Comparison of ENCODE assay signal across 1 mouse cellular context in genomic region chr11:116274045-116274666, GRCm38 (mm10).
A peak's percentile ranks its signal among the peaks of the same experiment; 100 is the strongest.
TF ChIP-seq lines count a peak whose summit lies in the region.

TSS of gene Srp68 (minus strand) at chr11:116274217.

TF ChIP-seq in CH12.LX, 34 proteins besides CTCF, POLR2A, EP300 and RAD21 (continued from another document):
- TF ChIP-seq E2F4 (IDR thresholded peaks at IDR 0.05; ENCODE audit: insufficient replicate concordance, low read depth, low read length), result no peak
- peak; percentile 53; the same call in 1 of the 2 replicates for TF ChIP-seq MXI1 (IDR thresholded peaks at IDR 0.05; ENCODE audit: low read depth, low read length)
- TF ChIP-seq ETS1 (conservative IDR thresholded peaks at IDR 0.05; ENCODE audit: low read depth, low read length), result peak; percentile 3; the same call in 1 of the 2 replicates
- peak; percentile 66 for TF ChIP-seq BHLHE40 (IDR thresholded peaks at IDR 0.05; ENCODE audit: low read depth, low read length)
- no peak; the same call in 1 of the 2 replicates for TF ChIP-seq CHD1 (IDR thresholded peaks at IDR 0.05; ENCODE audit: low read depth, low read length)
- no peak for TF ChIP-seq ZNF384 (IDR thresholded peaks at IDR 0.05; ENCODE audit: low read depth, low read length)
- peak; percentile 88; the same call in 1 of the 2 replicates for TF ChIP-seq KAT2A (IDR thresholded peaks at IDR 0.05; ENCODE audit: insufficient replicate concordance, low read length)
- peak; percentile 86 for TF ChIP-seq NRF1 (IDR thresholded peaks at IDR 0.05; ENCODE audit: low read depth, low read length)
- TF ChIP-seq POLR2AphosphoS2 (IDR thresholded peaks at IDR 0.05; ENCODE audit: low read depth, low read length), result peak; percentile 69; the same call in 1 of the 2 replicates
- TF ChIP-seq RCOR1 (conservative IDR thresholded peaks at IDR 0.05; ENCODE audit: low read depth, low read length), result no peak
- TF ChIP-seq ZC3H11A (IDR thresholded peaks at IDR 0.05; ENCODE audit: low read depth, low read length), result no peak
- peak; percentile 81 for TF ChIP-seq USF1 (IDR thresholded peaks at IDR 0.05; ENCODE audit: low read depth, low read length)
